Mouse (Mus musculus) adrenal gland, adult (tissue): ENCODE results near the gene Traf3ip3.
A peak's percentile ranks its signal among the peaks of the same experiment; 100 is the strongest.

Experiments
- DNase-seq, 2 experiments: peaks; one replicate each; pipeline ENCODE4 v3.0.0; 2022 to 2023; ENCODE audit warnings: low spot score in 1 of 2; ENCODE audit not compliant: inconsistent age in 2 of 2

Gene Traf3ip3

GRCm38 (mm10) chr1:193167746-193168145, 33.8 kb downstream of the Traf3ip3 start, which contains the start of gene A130010J15Rik:
Gene A130010J15Rik (plus strand): TSS chr1:193168046.
- no peak for DNase-seq

- DNase-seq = peak; percentile 35 to 66
These were observed 41.0 kb downstream of the Traf3ip3 start for GRCm38 (mm10) chr1:193160317-193161032.

- DNase-seq = no peak
These were observed 41.9 kb downstream of the Traf3ip3 start for GRCm38 (mm10) chr1:193159613-193160012.

GRCm38 (mm10) chr1:193159163-193159562, 42.3 kb downstream of the Traf3ip3 start:
- DNase-seq = no peak

- no peak for DNase-seq
These were observed 44.4 kb downstream of the Traf3ip3 start for GRCm38 (mm10) chr1:193157111-193157492.

GRCm38 (mm10) chr1:193156316-193157110, 45.0 kb downstream of the Traf3ip3 start:
- no peak for DNase-seq

- no peak for DNase-seq
These were observed 47.9 kb downstream of the Traf3ip3 start for GRCm38 (mm10) chr1:193153561-193153960.

- DNase-seq = peak; percentile 73 to 84
These were observed 48.6 kb downstream of the Traf3ip3 start, which contains the start of gene Irf6 for GRCm38 (mm10) chr1:193152872-193153271. Gene Irf6 (plus strand): TSS chr1:193153111.

- no peak for DNase-seq
These were observed 50.4 kb downstream of the Traf3ip3 start for GRCm38 (mm10) chr1:193151134-193151533.

GRCm38 (mm10) chr1:193149231-193149630, 52.3 kb downstream of the Traf3ip3 start:
- DNase-seq = no peak

- no peak for DNase-seq
These were observed 55.1 kb downstream of the Traf3ip3 start for GRCm38 (mm10) chr1:193146416-193146815.

- no peak for DNase-seq
These were observed 56.4 kb downstream of the Traf3ip3 start for GRCm38 (mm10) chr1:193145101-193145500.

GRCm38 (mm10) chr1:193144516-193144915, 57.0 kb downstream of the Traf3ip3 start:
- no peak for DNase-seq

GRCm38 (mm10) chr1:193142517-193143062, 58.9 kb downstream of the Traf3ip3 start:
- no peak for DNase-seq

- no peak for DNase-seq
These were observed 60.4 kb downstream of the Traf3ip3 start for GRCm38 (mm10) chr1:193141118-193141517.

- DNase-seq = no peak
These were observed 62.8 kb downstream of the Traf3ip3 start for GRCm38 (mm10) chr1:193138669-193139068.

- DNase-seq = no peak
These were observed 63.4 kb downstream of the Traf3ip3 start for GRCm38 (mm10) chr1:193138087-193138486.

GRCm38 (mm10) chr1:193133726-193134125, 67.8 kb downstream of the Traf3ip3 start:
- no peak for DNase-seq

GRCm38 (mm10) chr1:193132385-193132784, 69.1 kb downstream of the Traf3ip3 start:
- DNase-seq = no peak

- no peak for DNase-seq
These were observed 70.1 kb downstream of the Traf3ip3 start for GRCm38 (mm10) chr1:193131311-193131948.

- DNase-seq = peak; percentile 25 to 54
These were observed 70.7 kb downstream of the Traf3ip3 start for GRCm38 (mm10) chr1:193130839-193131238.
